Mouse (Mus musculus) c-Kit-negative CD71-positive TER-119-positive erythroid progenitor cells, embryonic 14.5 days (primary cell): ENCODE results near the gene Arid3b.
A peak's percentile ranks its signal among the peaks of the same experiment; 100 is the strongest.

ENCODE experiments used
- DNase-seq: peaks from one replicate; pipeline ENCODE4 v3.0.0-alpha.2; 2013; ENCODE audit warnings: low read depth, low spot score

The Arid3b gene

GRCm38 (mm10) chr9:57829812-57830557, 6.6 kb downstream of the Arid3b start:
- no peak for DNase-seq

GRCm38 (mm10) chr9:57823397-57823796, 13.2 kb downstream of the Arid3b start:
- DNase-seq: no peak

GRCm38 (mm10) chr9:57822812-57823211, 13.8 kb downstream of the Arid3b start:
- DNase-seq: no peak

GRCm38 (mm10) chr9:57820186-57821080, 16.2 kb downstream of the Arid3b start:
- no peak for DNase-seq

- no peak for DNase-seq
Observed at GRCm38 (mm10) chr9:57817220-57817667, 19.3 kb downstream of the Arid3b start.

GRCm38 (mm10) chr9:57814866-57815265, 21.7 kb downstream of the Arid3b start:
- no peak for DNase-seq

GRCm38 (mm10) chr9:57814014-57814413, 22.6 kb downstream of the Arid3b start:
- no peak for DNase-seq

- DNase-seq: no peak
Observed at GRCm38 (mm10) chr9:57811793-57812733, 24.5 kb downstream of the Arid3b start.

GRCm38 (mm10) chr9:57810691-57811090, 25.9 kb downstream of the Arid3b start:
- DNase-seq: no peak

- no peak for DNase-seq
Observed at GRCm38 (mm10) chr9:57808771-57809310, 27.8 kb downstream of the Arid3b start.

GRCm38 (mm10) chr9:57807174-57807651, 29.4 kb downstream of the Arid3b start:
- peak; percentile 19 for DNase-seq

GRCm38 (mm10) chr9:57806066-57806481, 30.5 kb downstream of the Arid3b start:
- no peak for DNase-seq

- DNase-seq: no peak
Observed at GRCm38 (mm10) chr9:57805087-57805737, 31.4 kb downstream of the Arid3b start.

- no peak for DNase-seq
Observed at GRCm38 (mm10) chr9:57803839-57804238, 32.8 kb downstream of the Arid3b start.

- DNase-seq: no peak
Observed at GRCm38 (mm10) chr9:57803047-57803446, 33.5 kb downstream of the Arid3b start.

GRCm38 (mm10) chr9:57800325-57800975, 36.1 kb downstream of the Arid3b start:
- peak; percentile 24 for DNase-seq

- DNase-seq: no peak
Observed at GRCm38 (mm10) chr9:57798725-57799253, 37.8 kb downstream of the Arid3b start.

- DNase-seq: no peak
Observed at GRCm38 (mm10) chr9:57797456-57797855, 39.1 kb downstream of the Arid3b start.

- no peak for DNase-seq
Observed at GRCm38 (mm10) chr9:57789733-57790132, 46.9 kb downstream of the Arid3b start.

- no peak for DNase-seq
Observed at GRCm38 (mm10) chr9:57782656-57783055, 53.9 kb downstream of the Arid3b start.
